Mouse (Mus musculus): ENCODE data around the gene Acox2. TPM values are rescaled to one million over a fixed set of nuclear protein-coding genes. Genes with fewer than 3 reads are reported as not detected.

Acox2 gene
- polyA plus RNA-seq, 1 experiment from 2014 or later, result 0.11 TPM

DNA sequence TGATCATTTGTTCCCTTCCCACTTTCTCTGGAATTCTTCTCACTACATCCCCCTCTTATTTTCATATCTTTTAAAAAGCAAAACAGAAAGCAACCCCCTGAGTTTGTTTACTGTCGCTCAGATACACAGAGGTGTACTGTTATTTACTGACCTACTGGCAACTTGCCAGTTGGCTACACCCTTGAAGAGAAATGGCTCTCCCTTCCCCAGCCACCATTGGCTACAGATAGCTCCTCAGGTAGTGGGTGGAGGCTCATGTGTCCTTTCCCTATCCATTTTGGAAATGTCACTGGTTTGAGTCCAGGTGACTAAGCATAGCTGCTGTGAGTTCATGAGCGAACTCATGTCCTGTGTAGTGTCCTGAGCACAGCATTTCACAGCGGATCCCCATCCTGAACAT is 57.4 kb downstream of the Acox2 start:
- H3K27me3 ChIP-seq (ENCODE audit: low read depth, poor library complexity, severe bottlenecking), result no peaks in the 10 kb centered on the region
- 81% methylated on average over 3 of the region's 3 CpGs for WGBS
- H3K4me1 ChIP-seq, result peaks cover 8% of the 10 kb centered on the region
- H3K27ac ChIP-seq, result no peak overlapping the region
- H3K4me3 ChIP-seq, result no peak overlapping the region
- no peaks in the 10 kb centered on the region for H3K36me3 ChIP-seq
- no peak for DNase-seq (ENCODE audit: low spot score)
- no peaks in the 10 kb centered on the region for H3K9me3 ChIP-seq (replicated peaks)

DNA sequence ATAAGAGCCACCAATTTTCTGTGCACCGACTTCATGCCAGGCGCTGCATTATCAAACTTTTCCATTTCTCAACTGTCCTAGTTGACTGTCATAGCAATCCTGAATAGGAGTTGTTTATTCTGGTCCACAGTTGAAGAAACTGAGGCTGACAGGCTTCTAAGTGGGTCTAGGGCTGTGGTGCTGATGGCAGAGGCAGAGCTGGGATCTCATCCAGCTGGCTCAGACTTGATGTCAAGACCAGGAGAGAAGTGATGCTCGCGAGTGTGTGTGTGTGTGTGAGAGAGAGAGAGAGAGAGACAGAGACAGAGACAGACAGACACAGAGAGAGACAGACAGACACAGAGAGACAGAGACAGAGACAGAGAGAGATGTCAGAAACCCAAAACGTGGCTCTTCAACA is 58.4 kb downstream of the Acox2 start:
- Histone ChIP-seq H3K4me3 (no peak overlapping the region), H3K36me3 (no peaks in the 10 kb centered on the region), H3K27ac (no peak overlapping the region), H3K4me1 (no peaks in the 10 kb centered on the region), H3K27me3 (ENCODE audit: low read depth, poor library complexity, severe bottlenecking) (no peaks in the 10 kb centered on the region), H3K9me3 (replicated peaks) (no peaks in the 10 kb centered on the region)
- WGBS, result 85% methylated on average over 5 of the region's 5 CpGs
- DNase-seq (ENCODE audit: low spot score), result no peak

DNA sequence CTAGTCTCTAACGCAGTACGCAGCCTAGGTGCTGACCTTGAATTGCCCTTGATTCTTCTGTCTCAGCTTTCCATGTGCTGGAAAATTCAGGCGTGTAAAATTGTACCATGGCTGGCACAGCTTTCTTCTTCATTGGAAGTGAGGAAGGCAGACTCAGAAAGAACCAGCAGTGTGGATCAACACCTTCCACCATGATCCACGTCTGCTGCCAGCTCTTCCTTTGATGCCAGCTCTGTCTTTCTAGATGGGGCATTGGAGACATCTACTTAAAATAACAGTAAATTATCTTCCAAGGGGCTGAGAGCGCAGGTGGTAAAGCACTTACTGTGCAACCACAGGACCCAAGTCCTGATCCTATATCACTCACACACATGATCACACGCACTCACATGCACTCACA is 66.4 kb downstream of the Acox2 start:
- Histone ChIP-seq H3K9me3 (replicated peaks) (no peaks in the 10 kb centered on the region), H3K27me3 (ENCODE audit: low read depth, poor library complexity, severe bottlenecking) (no peaks in the 10 kb centered on the region), H3K4me3 (no peak overlapping the region), H3K4me1 (peaks cover 4% of the 10 kb centered on the region; the same call in 1 of the 2 replicates), H3K27ac (no peak overlapping the region), H3K36me3 (no peaks in the 10 kb centered on the region)
- no peak for DNase-seq (ENCODE audit: low spot score)
- 86% methylated on average over 6 of the region's 6 CpGs for WGBS

DNA sequence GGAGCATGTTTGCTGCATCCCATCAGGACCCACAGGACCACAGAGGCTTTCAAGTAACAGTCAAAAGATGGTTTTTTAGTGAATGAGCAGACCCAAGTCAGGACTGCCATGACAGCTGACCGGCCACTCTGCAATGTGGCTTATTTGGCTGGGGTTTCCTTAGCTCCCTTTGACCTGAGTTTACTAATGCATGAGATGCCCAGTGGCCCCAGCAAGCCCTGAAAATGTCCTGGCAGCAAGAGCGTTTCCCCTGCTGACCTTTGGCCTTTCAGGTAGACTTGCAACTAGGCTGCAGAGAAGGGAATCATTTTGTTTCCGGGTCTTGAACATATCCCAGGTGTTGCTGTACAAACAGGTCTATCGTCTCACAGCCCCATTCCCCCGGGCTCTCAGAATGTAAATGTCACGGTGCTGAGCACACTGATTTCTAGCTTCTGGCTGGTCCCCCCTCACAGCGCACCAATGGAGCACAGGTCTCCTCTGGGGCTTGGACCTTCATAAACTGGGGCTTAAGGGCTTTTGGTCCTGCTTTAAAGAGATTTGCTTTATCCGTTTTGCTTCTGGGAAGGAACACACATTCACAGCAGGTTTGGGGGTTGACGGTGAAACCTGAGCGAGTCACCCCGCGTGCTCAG is 67.7 kb downstream of the Acox2 start:
- Histone ChIP-seq H3K27me3 (ENCODE audit: low read depth, poor library complexity, severe bottlenecking) (no peaks in the 10 kb centered on the region), H3K27ac (no peak overlapping the region; the same call in 1 of the 2 replicates), H3K4me3 (no peak overlapping the region), H3K9me3 (replicated peaks) (no peaks in the 10 kb centered on the region), H3K4me1 (peaks cover 4% of the 10 kb centered on the region; the same call in 1 of the 2 replicates), H3K36me3 (no peaks in the 10 kb centered on the region)
- DNase-seq (ENCODE audit: low spot score), result no peak
- WGBS, result 63% methylated on average over 12 of the region's 12 CpGs

DNA sequence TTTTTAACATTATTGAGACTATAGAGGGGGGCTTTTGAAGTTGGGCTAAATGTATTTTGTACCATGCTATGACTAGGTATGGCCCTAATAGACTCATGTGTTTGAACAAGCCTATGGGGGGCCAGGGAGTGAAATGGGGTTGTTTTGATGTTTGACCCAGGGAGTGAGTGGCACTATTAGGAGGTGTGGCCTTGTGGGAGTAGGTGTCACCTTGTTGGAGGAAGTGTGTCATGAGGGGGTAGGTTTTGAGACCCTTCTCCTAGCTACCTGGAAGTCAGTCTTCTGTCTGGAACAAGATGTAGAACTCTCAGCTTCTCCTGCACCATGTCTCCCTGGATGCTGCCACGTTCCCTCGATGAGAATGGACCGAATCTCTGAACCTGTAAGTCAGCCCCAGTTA is 68.6 kb downstream of the Acox2 start:
- Histone ChIP-seq H3K4me3 (no peak overlapping the region), H3K27me3 (ENCODE audit: low read depth, poor library complexity, severe bottlenecking) (no peaks in the 10 kb centered on the region), H3K27ac (no peak overlapping the region), H3K4me1 (peaks cover 4% of the 10 kb centered on the region; the same call in 1 of the 2 replicates), H3K9me3 (replicated peaks) (no peaks in the 10 kb centered on the region), H3K36me3 (no peaks in the 10 kb centered on the region)
- no peak for DNase-seq (ENCODE audit: low spot score)
- 89% methylated on average over 3 of the region's 3 CpGs for WGBS

DNA sequence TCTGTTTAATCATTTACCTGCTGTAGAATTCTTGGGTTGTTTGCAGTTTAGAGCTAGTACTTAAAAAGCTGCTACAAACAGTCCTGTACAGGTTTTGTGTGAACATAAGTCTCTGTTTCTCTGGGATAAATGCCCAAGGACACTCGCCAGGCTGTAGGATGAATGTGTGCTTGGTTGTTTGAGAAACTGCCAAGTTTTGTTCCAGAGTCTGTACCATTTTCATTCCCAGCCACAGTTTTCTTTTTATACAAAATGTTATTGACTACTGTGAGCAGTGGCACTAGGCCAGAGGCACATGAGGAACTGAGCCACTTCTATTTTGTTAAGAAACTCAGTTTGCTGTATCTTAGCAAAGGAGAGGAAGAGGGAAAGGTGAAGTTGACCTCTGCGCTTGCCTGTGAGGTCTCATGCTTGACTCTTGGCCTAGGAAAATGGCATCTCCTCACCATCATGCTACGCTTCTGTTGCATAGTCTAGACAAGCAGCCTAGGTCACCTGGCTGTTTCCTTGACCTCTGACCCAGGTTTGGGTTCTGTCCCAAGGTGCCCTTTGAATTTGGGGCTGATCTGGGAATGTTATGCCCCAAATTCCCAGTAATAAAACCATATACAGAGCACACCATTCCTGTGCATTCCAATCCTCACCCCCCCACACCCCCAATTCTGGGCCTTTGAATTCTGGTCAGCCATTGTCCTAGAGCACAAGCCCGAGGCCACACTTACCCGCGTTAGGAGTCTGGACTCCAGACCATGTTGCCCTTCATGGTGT is 72.7 kb downstream of the Acox2 start:
- 95% methylated on average over 6 of the region's 6 CpGs for WGBS
- DNase-seq (ENCODE audit: low spot score), result no peak
- no peak overlapping the region for H3K4me3 ChIP-seq
- H3K27me3 ChIP-seq (ENCODE audit: low read depth, poor library complexity, severe bottlenecking), result no peaks in the 10 kb centered on the region
- no peaks in the 10 kb centered on the region; the same call in 1 of the 2 replicates for H3K4me1 ChIP-seq
- H3K27ac ChIP-seq, result no peak overlapping the region
- no peaks in the 10 kb centered on the region for H3K9me3 ChIP-seq (replicated peaks)
- no peaks in the 10 kb centered on the region for H3K36me3 ChIP-seq

DNA sequence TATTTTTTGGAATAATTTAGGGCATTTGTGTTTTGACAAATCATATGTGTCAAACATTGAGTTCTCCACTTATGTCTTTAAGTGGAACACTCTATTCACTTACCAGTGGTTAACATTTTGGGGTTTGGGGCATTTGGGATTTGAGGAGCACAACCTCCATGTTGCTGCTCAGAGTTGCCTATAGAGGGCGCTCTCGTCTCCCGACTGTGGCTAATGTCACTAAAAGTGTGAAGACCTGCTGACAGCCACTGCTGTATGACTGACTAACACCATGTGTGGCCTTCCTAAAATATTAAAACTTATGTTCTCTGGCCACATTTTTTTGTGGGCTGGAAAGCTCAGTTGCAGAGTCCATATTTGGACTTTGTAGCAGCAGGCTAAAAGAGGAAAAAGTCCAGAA is 75.8 kb downstream of the Acox2 start:
- no peak for DNase-seq (ENCODE audit: low spot score)
- no peaks in the 10 kb centered on the region for H3K4me1 ChIP-seq
- H3K4me3 ChIP-seq, result no peak overlapping the region
- H3K27ac ChIP-seq, result no peak overlapping the region
- H3K27me3 ChIP-seq (ENCODE audit: low read depth, poor library complexity, severe bottlenecking), result no peaks in the 10 kb centered on the region
- no peaks in the 10 kb centered on the region for H3K36me3 ChIP-seq
- H3K9me3 ChIP-seq (replicated peaks), result no peaks in the 10 kb centered on the region
- WGBS, result 64% methylated on average over 3 of the region's 3 CpGs

DNA sequence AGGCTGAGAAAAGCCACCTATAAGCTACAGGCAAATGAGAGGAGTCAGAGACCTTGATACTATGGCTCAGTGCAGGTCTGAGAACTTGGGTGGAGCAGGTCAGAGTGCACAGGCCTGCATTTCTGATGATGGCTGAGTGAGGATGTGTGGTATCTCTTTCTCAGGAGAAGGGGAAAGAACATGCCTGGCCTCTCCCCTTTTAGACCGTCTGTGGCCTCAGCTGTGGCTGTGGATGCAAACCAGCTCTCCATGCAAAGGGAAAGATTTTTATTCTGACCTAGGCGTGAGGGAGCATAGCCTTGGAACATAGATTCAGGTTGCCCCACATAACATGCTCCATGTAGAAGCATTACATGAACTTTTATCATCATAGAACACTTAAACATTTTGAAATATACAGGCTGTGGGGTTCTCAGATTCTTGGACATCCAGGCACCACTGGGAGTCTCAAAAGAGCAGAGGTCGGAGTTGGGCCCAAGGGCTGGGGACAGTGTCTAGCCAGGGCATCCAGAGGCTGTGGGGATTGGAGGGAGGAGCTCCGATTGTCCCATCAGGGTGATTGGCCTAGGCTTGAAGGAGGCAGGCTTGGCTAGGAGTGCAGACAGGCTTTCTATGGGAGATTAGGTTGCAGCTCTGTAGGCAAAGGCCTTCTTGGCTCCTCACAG is 78.7 kb downstream of the Acox2 start:
- no peaks in the 10 kb centered on the region for H3K4me1 ChIP-seq
- WGBS, result 73% methylated on average over 4 of the region's 4 CpGs
- H3K4me3 ChIP-seq, result no peak overlapping the region
- H3K36me3 ChIP-seq, result no peaks in the 10 kb centered on the region
- no peak overlapping the region for H3K27ac ChIP-seq
- H3K9me3 ChIP-seq (replicated peaks), result no peaks in the 10 kb centered on the region
- no peaks in the 10 kb centered on the region for H3K27me3 ChIP-seq (ENCODE audit: low read depth, poor library complexity, severe bottlenecking)
- no peak for DNase-seq (ENCODE audit: low spot score)

DNA sequence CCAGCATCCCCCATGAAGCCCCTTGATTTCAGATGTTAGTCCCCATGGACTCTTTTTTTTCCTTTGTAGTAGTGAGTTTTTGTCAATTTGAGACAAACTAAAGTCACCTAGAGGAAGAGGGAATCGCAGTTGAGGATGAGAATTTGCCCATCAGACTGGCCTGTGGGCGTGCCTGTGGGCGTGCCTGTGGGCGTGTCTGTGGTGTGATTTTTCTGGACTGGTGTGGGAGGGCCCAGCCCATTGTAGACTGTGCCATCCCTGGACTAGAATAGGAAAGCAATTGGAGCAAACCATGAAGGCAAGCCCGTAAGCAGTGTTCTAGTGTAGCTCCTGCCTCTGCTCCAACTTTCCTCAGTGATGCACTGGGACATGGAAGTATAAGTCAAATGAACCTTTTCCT is 82.9 kb downstream of the Acox2 start:
- H3K27me3 ChIP-seq (ENCODE audit: low read depth, poor library complexity, severe bottlenecking), result no peaks in the 10 kb centered on the region
- no peaks in the 10 kb centered on the region for H3K9me3 ChIP-seq (replicated peaks)
- DNase-seq (ENCODE audit: low spot score), result no peak
- WGBS, result 74% methylated on average over 5 of the region's 5 CpGs
- no peak overlapping the region for H3K4me3 ChIP-seq
- H3K4me1 ChIP-seq, result peaks cover 14% of the 10 kb centered on the region; the same call in 1 of the 2 replicates
- H3K27ac ChIP-seq, result no peak overlapping the region
- no peaks in the 10 kb centered on the region for H3K36me3 ChIP-seq

Other genes starting within 250 kb of the Acox2 start
- gene Rpp14, start 179.0 kb downstream of the Acox2 start, polyA plus RNA-seq (2016; fragmentation: Nextera tagmentation; extraction: Ambion mirVana), result 51.3 and 53.6 TPM in 2 replicates
- gene Pxk, start 161.1 kb downstream of the Acox2 start, polyA plus RNA-seq (2016; fragmentation: Nextera tagmentation; extraction: Ambion mirVana), result 15.7 and 21.7 TPM in 2 replicates
- gene Pdhb, start 86.3 kb downstream of the Acox2 start, polyA plus RNA-seq (2016; fragmentation: Nextera tagmentation; extraction: Ambion mirVana), result 208 and 229 TPM in 2 replicates
- gene Kctd6, start 45.2 kb downstream of the Acox2 start, polyA plus RNA-seq (2016; fragmentation: Nextera tagmentation; extraction: Ambion mirVana), result 8.5 and 9.7 TPM in 2 replicates
- 0.33 and 0.96 TPM in 2 replicates for gene Fam107a, start 58.7 kb upstream of the Acox2 start, polyA plus RNA-seq (2016; fragmentation: Nextera tagmentation; extraction: Ambion mirVana)
- not detected in 2 replicates for gene Oit1, start 119.4 kb upstream of the Acox2 start, polyA plus RNA-seq (2016; fragmentation: Nextera tagmentation; extraction: Ambion mirVana)